Mouse (Mus musculus) heart, embryonic 12.5 days (tissue): ENCODE data around the gene Lcorl. TPM values are rescaled to one million over a fixed set of nuclear protein-coding genes. Genes with fewer than 3 reads are reported as not detected.
A peak's percentile ranks its signal among the peaks of the same experiment; 100 is the strongest.

ENCODE experiments used
- ATAC-seq: fragments of 200-750 bp; cut with Nextera tagmentation; 2 replicates; pipeline ENCODE4 v1.8.0; 2017; ENCODE audit warnings: moderate TSS enrichment, moderate library complexity; ENCODE audit not compliant: insufficient number of reproducible peaks, low FRiP score
- H3K27ac ChIP-seq: fragments of 300-500 bp; sonication (generic); 2 replicates; pipeline ENCODE4 v1.5.1; 2016; ENCODE audit warnings: mild to moderate bottlenecking, moderate library complexity; ENCODE audit not compliant: poor library complexity, severe bottlenecking
- H3K27me3 ChIP-seq: fragments of 300-500 bp; sonication (generic); replicated peaks from 2 replicates; pipeline ENCODE4 v1.6.1; 2016; ENCODE audit warnings: mild to moderate bottlenecking, moderate library complexity
- H3K36me3 ChIP-seq: fragments of 300-500 bp; sonication (generic); 2 replicates; pipeline ENCODE4 v1.6.1; 2016; ENCODE audit warnings: mild to moderate bottlenecking, moderate library complexity
- H3K4me1 ChIP-seq: fragments of 300-500 bp; sonication (generic); replicated peaks from 2 replicates; pipeline ENCODE4 v1.6.1; 2016; ENCODE audit warnings: mild to moderate bottlenecking
- H3K4me2 ChIP-seq: fragments of 300-500 bp; sonication (generic); 2 replicates; pipeline ENCODE4 v1.6.1; 2016; ENCODE audit warnings: mild to moderate bottlenecking, moderate library complexity
- H3K4me3 ChIP-seq: fragments of 300-500 bp; sonication (generic); 2 replicates; pipeline ENCODE4 v1.5.1; 2016; ENCODE audit warnings: mild to moderate bottlenecking
- H3K9ac ChIP-seq: fragments of 300-500 bp; sonication (generic); 2 replicates; pipeline ENCODE4 v1.6.1; 2016; ENCODE audit warnings: mild to moderate bottlenecking, moderate library complexity
- H3K9me3 ChIP-seq: fragments of 300-500 bp; sonication (generic); replicated peaks from 2 replicates; pipeline ENCODE4 v1.6.1; 2016; ENCODE audit warnings: mild to moderate bottlenecking, moderate library complexity
- WGBS: fragments of 180-500 bp; shearing (Covaris S2); methylation state at CpG from one replicate; pipeline ENCODE4 v1.1.7; 2016; 5-methylcytosine and 5-hydroxymethylcytosine counted together
- polyA plus RNA-seq: library from polyadenylated mRNA; unstranded; fragments of >200 nt; fragmentation: Nextera tagmentation; extraction: Ambion mirVana; gene quantifications from 2 replicates; pipeline ENCODE4 v1.2.1, GENCODE M21; 2016

Gene Lcorl
- polyA plus RNA-seq, 1 experiment from 2014 or later, result 25.1 TPM

DNA sequence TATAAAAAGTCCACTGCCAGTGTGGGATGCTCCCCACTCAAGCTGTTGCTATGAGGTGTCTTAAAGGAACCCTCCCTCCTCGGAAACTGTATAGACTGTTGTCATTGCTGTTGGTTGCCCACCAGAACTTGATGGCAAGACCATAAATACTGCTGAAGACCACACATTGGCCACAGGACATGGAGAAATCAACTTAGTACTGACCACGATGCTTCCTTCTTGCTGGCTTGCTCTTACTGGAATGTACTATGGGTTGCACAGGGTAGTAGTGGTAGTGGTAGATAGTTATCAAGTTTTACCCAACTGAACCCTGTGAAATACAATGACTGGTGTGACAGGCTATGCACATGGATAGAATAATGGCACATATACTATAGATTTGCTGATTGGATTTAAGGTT lies 150.6 kb downstream of the Lcorl start:
- Histone ChIP-seq H3K9me3 (no peaks in the 10 kb centered on the region), H3K4me1 (no peaks in the 10 kb centered on the region), H3K9ac (no peak overlapping the region), H3K27ac (no peak overlapping the region), H3K27me3 (no peaks in the 10 kb centered on the region), H3K36me3 (peaks cover 21% of the 10 kb centered on the region), H3K4me2 (no peak overlapping the region), H3K4me3 (no peak overlapping the region)
- no peak for ATAC-seq
- 85% methylated on average over 2 of the region's 2 CpGs for WGBS

DNA sequence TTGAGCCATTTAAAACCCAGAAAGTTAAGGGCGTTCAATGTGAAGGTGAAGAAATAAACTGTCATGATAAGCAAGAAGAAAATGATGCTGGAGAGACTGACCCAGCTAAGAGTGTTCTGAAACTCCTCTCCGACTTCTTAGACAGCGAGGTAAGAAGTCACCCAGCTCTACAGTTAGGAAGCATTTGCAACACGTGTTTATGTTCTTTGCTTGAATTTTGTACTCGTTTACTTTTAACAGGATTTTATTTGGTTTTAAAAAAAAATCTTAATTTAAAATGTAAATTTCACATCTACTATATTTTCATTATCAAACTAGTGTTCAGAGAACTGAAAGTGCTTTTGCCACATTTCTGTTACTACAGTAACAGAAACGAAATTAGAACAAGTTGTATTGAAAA lies 165.7 kb downstream of the Lcorl start:
- Histone ChIP-seq H3K4me2 (no peak overlapping the region), H3K9ac (no peak overlapping the region), H3K4me3 (no peak overlapping the region), H3K4me1 (no peaks in the 10 kb centered on the region), H3K27me3 (no peaks in the 10 kb centered on the region), H3K36me3 (peaks cover 12% of the 10 kb centered on the region), H3K9me3 (no peaks in the 10 kb centered on the region), H3K27ac (no peak overlapping the region)
- WGBS, result 83% methylated on average over 6 of the region's 6 CpGs
- ATAC-seq, result no peak

DNA sequence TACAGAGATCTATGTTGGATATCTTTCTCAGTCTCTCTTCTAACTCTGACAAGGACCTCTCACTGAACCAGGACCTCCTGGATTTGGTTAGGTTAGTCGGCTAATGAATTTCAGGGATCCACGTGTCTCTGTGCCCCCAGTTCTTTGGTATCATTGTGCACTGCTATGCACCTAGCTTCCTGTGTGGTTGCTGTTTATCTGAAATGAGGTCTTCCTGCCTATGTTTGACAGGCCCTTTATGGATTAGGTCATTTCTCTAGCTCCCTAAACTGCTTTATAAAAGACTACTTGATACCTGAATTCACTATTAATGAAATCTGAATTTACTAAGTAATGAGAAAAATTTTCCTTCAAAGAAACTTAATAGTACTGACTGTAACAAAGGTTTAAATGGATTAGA lies 166.6 kb downstream of the Lcorl start:
- Histone ChIP-seq H3K9me3 (no peaks in the 10 kb centered on the region), H3K36me3 (peaks cover 6% of the 10 kb centered on the region; the same call in 1 of the 2 replicates), H3K4me2 (no peak overlapping the region), H3K27me3 (no peaks in the 10 kb centered on the region), H3K9ac (no peak overlapping the region), H3K4me3 (no peak overlapping the region), H3K4me1 (no peaks in the 10 kb centered on the region), H3K27ac (no peak overlapping the region)
- ATAC-seq, result no peak
- 69% methylated on average over 2 of the region's 2 CpGs for WGBS

DNA sequence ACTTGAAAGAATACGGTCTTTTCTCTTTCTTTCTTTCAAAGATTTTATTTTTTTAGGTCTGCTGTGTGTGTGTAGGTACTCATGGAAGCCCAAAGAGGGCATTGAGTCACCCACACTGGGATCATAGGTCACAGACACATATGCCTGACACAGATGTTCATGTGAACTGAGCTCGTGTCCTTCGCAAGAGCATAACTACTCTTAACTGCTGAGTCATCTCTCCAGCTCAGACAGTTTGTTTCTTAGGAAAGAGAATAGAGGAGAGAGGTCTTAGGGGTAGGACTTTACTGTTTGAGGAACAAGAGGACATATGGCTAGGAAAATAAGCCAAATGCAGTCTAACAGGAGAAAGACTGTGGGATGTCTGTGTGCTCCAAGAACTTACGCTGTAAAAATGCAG lies 168.3 kb downstream of the Lcorl start:
- no peak overlapping the region for H3K9ac ChIP-seq
- H3K27ac ChIP-seq, result no peak overlapping the region
- no peaks in the 10 kb centered on the region for H3K4me1 ChIP-seq
- H3K4me2 ChIP-seq, result no peak overlapping the region
- no peak for ATAC-seq
- H3K36me3 ChIP-seq, result peaks cover 15% of the 10 kb centered on the region
- no peaks in the 10 kb centered on the region for H3K9me3 ChIP-seq
- no peak overlapping the region for H3K4me3 ChIP-seq
- no peaks in the 10 kb centered on the region for H3K27me3 ChIP-seq
- WGBS, result 86% methylated on average over 4 of the region's 4 CpGs

DNA sequence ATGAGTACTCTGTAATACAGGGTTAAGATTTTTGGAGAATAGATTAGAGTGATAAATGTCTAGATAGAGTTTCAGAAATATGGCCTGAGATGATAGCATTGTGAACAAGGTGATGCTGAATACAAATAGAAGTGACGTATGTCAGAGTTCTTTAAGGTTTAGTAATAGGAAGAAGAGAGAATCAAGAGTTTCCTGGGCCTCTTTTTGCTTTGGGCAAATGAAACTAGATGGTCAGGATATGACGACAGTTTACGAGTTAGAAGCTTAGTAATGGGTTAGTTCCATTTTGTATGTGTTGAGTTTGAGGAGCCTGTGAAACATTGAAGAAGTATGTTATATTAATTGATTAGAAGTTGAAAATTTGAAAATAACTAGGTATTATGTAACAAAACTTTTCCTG lies 171.2 kb downstream of the Lcorl start:
- Histone ChIP-seq H3K4me3 (no peak overlapping the region), H3K9me3 (no peaks in the 10 kb centered on the region), H3K36me3 (peaks cover 19% of the 10 kb centered on the region), H3K27me3 (no peaks in the 10 kb centered on the region), H3K4me1 (no peaks in the 10 kb centered on the region), H3K27ac (no peak overlapping the region), H3K4me2 (no peak overlapping the region), H3K9ac (no peak overlapping the region)
- ATAC-seq, result no peak
- WGBS, result 97% methylated on average over 3 of the region's 3 CpGs

DNA sequence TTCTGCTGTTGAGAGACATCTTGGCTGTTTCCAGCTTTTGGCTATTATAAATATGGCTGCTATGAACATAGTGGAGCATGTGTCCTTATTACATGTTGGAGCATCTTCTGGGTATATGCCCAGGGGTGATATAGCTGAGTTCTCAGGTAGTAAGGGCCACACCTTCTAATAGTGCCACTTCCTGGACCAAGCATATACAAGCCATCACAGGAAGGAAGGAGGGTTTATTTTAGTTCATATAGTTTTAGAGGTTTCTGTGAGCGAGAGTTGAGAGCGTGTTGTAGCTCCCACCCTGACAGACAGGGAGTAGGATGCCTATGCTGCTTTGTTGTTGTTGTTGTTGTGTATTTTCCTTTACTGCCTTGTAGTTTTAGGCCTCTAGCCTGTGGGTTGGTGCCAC lies 172.2 kb downstream of the Lcorl start:
- 91% methylated on average over 2 of the region's 2 CpGs for WGBS
- Histone ChIP-seq H3K27me3 (no peaks in the 10 kb centered on the region), H3K4me1 (no peaks in the 10 kb centered on the region), H3K36me3 (peaks cover 19% of the 10 kb centered on the region), H3K27ac (no peak overlapping the region), H3K4me2 (no peak overlapping the region), H3K9me3 (no peaks in the 10 kb centered on the region), H3K4me3 (no peak overlapping the region), H3K9ac (no peak overlapping the region)
- no peak for ATAC-seq

DNA sequence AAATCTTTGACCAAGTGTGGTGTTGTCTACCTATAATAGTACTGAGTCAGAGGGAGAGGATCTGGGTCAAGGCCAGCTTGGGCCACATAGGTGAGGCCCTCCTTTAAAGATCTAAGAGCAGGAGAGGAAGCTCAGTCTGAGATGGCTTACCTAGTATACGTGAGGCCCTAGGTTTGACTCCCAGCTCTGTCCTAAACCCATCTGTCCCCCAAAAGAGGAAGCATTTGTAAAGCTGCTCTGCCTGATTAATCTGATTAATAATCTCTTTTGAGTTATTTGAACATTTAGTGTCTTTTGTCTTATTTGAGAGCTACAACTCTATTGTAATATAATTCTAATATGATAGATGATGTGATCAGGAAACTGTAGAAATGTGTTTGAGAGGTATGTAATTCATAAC lies 174.0 kb downstream of the Lcorl start:
- Histone ChIP-seq H3K36me3 (peaks cover 20% of the 10 kb centered on the region), H3K27ac (no peak overlapping the region), H3K27me3 (no peaks in the 10 kb centered on the region), H3K4me3 (no peak overlapping the region), H3K9ac (no peak overlapping the region), H3K4me2 (no peak overlapping the region), H3K4me1 (no peaks in the 10 kb centered on the region), H3K9me3 (no peaks in the 10 kb centered on the region)
- WGBS, result 91% methylated on average over 1 of the region's 1 CpGs
- no peak for ATAC-seq

DNA sequence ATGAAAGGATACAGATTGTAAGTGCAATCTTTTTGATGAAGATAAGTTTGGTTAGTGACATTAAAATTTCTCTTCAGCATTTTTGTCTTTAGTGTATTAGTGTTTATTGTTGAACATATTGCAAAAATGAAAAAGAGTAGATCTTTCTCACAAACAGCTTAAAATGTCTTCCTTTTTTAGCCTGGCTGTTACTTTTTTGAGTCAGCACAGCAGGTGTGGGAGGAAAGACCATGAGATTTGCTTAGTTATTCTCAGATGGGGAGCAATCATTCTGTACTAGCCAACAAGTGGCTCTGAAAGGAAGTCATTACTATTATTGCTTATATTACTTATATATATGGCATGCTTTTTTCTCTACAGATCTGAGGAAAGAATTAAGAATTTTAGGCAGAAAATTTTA lies 177.5 kb downstream of the Lcorl start:
- Histone ChIP-seq H3K4me2 (no peak overlapping the region), H3K4me3 (no peak overlapping the region), H3K9ac (no peak overlapping the region), H3K9me3 (no peaks in the 10 kb centered on the region), H3K27me3 (no peaks in the 10 kb centered on the region), H3K36me3 (peaks cover 28% of the 10 kb centered on the region), H3K4me1 (no peaks in the 10 kb centered on the region), H3K27ac (no peak overlapping the region)
- ATAC-seq, result no peak

DNA sequence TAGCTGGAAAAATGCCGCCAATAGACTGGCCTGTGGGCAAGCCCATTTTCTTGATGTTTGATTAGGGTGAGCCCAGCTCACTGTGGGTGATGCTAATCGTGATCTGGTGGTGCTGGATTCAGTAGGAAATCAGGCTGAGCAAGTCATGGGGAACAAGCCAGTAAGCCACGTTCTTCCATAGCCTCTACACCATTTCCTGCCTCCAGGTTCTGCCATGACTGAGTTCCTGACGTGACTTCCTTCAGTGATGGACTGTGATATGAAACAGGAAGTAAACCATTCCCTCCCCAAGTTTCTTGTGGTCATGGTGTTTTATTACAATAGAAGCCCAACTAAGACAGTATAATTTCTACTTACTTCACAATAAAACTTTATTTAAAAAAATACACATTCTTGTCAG lies 179.8 kb downstream of the Lcorl start:
- Histone ChIP-seq H3K4me3 (no peak overlapping the region), H3K4me2 (no peak overlapping the region), H3K9ac (no peak overlapping the region), H3K27ac (no peak overlapping the region), H3K4me1 (no peaks in the 10 kb centered on the region), H3K9me3 (no peaks in the 10 kb centered on the region), H3K36me3 (peaks cover 15% of the 10 kb centered on the region), H3K27me3 (no peaks in the 10 kb centered on the region)
- 76% methylated on average over 4 of the region's 4 CpGs for WGBS
- ATAC-seq, result no peak

DNA sequence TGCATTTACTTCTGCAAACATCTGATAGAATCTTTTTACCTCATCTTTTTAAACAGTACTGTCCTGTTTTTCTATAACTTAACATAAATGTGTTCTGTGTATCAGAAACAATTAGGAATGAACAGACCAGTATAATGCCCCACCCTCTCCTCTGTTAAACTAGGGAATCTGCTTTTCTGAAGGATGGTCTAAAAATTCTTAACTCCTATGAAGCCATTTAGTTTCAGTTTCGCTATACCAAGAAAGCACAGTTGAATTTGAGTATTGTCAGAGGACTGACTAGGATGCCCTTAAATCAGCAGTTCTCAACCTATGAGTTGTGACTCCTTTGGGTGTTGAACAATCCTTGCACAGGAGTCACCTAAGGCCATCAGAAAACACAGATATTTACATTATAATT lies 182.4 kb downstream of the Lcorl start:
- no peak overlapping the region for H3K27ac ChIP-seq

DNA sequence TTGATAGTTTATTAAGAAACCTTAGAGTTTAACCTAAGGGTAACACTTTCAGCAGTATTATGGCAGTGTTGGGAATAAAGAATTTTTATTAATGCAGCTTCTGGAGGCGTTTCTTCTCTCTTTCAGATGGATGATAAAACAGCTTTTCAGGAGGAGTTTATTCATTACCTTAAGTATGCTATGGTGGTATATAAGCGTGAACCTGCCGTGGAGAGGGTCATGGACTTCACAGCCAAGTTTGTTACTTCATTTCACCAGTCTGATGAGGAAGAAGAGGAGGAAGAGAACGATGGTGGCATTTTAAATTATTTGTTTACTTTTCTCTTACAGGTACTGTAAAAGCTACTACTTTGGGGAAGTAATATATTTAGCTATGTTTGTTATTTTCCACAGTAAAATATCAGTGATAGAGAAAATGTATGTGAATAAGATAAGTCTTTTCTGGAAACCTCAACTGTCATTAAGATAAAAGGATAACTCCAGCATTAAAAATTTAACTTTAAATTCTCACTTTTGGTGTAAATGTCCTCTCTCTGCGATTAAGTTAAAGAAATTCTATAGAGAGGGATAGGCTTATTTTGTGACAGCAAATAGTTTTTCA lies 186.4 kb downstream of the Lcorl start:
- H3K9ac ChIP-seq, result no peak overlapping the region
- no peak for ATAC-seq
- no peaks in the 10 kb centered on the region for H3K27me3 ChIP-seq
- no peak overlapping the region for H3K27ac ChIP-seq
- WGBS, result 61% methylated on average over 5 of the region's 5 CpGs
- H3K4me3 ChIP-seq, result peak overlapping the region; percentile 31; the same call in 1 of the 2 replicates
- peak overlapping the region; percentile 52 for H3K4me2 ChIP-seq
- peaks cover 5% of the 10 kb centered on the region; the same call in 1 of the 2 replicates for H3K36me3 ChIP-seq
- H3K4me1 ChIP-seq, result peaks cover 6% of the 10 kb centered on the region
- no peaks in the 10 kb centered on the region for H3K9me3 ChIP-seq

More for the DNA sequence above, 182.4 kb downstream of the Lcorl start:
- Histone ChIP-seq H3K4me2 (no peak overlapping the region), H3K9ac (no peak overlapping the region), H3K9me3 (no peaks in the 10 kb centered on the region), H3K27me3 (no peaks in the 10 kb centered on the region), H3K36me3 (peaks cover 18% of the 10 kb centered on the region), H3K4me3 (no peak overlapping the region), H3K4me1 (peaks cover 2% of the 10 kb centered on the region; the same call in 1 of the 2 replicates)
- WGBS, result 85% methylated on average over 1 of the region's 1 CpGs
- no peak for ATAC-seq

DNA sequence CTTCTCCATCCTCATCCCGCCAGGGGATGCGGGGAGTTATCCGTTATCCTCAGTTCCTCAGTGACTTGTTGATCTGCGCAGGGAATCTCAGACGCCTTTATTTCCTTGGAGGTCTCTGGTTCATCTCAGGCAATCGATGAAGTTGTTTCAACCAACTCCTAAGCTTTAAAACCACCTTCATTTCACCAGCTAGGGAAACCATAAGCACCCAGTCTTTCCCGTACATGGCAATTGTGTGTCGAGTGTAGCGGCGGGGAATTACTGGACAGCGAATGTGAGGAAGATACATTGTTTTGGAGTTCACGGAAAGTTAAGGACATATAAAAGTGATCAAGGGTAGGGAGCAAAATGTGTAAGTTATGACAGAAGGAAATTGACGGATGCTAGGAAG lies 187.1 kb downstream of the Lcorl start:
- Histone ChIP-seq H3K27me3 (no peaks in the 10 kb centered on the region), H3K27ac (peak overlapping the region; percentile 85), H3K36me3 (0 out of 2 replicates have a peak, but pooled peaks cover 2% of the 10 kb centered on the region), H3K9ac (peak overlapping the region; percentile 90), H3K9me3 (no peaks in the 10 kb centered on the region), H3K4me1 (peaks cover 6% of the 10 kb centered on the region), H3K4me2 (peak overlapping the region; percentile 96), H3K4me3 (peak overlapping the region; percentile 98)
- no peak for ATAC-seq
- WGBS, result under 1% methylated on average over 13 of the region's 13 CpGs
